Mouse (Mus musculus): ENCODE measurements at regions not wholly inside any gene's neighbourhood (a gene's known extent, or its start where the extent isn't known, plus 50 kb on each side); places are given as distances from the start of the nearest gene placed in this dataset.

- TF ChIP-seq CTCF (IDR thresholded peaks at IDR 0.05; ENCODE audit: low read depth, low read length) (no peak), POLR2A (IDR thresholded peaks at IDR 0.05; ENCODE audit: insufficient read depth, low read length) (no peak), EP300 (IDR thresholded peaks at IDR 0.05; ENCODE audit: insufficient read depth, low read depth, low read length) (no peak)
These were observed 103.4 kb upstream of the Trpm1 start for GRCm38 (mm10) chr7:64050246-64050645.

Measured in ES-Bruce4 (cell line).